Mouse (Mus musculus) limb, embryonic 10.5 days (tissue): ENCODE data around the gene Gm9736. TPM values are rescaled to one million over a fixed set of nuclear protein-coding genes. Genes with fewer than 3 reads are reported as not detected.
"Not testable (repeated sequence)": the region's sequence is repeated elsewhere in the genome, so short reads cannot be mapped to it uniquely, and the experiment has no call there.

ENCODE experiments used
- DNase-seq: peaks from one replicate; pipeline ENCODE4 v3.0.0-alpha.2; 2017; ENCODE audit warnings: low spot score
- H3K27ac ChIP-seq: fragments of 300-500 bp; sonication (generic); 2 replicates; pipeline ENCODE4 v1.5.1; 2016; ENCODE audit warnings: mild to moderate bottlenecking
- H3K27me3 ChIP-seq: fragments of 300-500 bp; sonication (generic); 2 replicates; pipeline ENCODE4 v1.6.1; 2016; ENCODE audit warnings: low read depth, mild to moderate bottlenecking; ENCODE audit not compliant: poor library complexity, severe bottlenecking
- H3K36me3 ChIP-seq: fragments of 300-500 bp; sonication (generic); 2 replicates; pipeline ENCODE4 v1.6.1; 2016; ENCODE audit warnings: mild to moderate bottlenecking, moderate library complexity
- H3K4me1 ChIP-seq: fragments of 300-500 bp; sonication (generic); 2 replicates; pipeline ENCODE4 v1.6.1; 2016
- H3K4me3 ChIP-seq: fragments of 300-500 bp; sonication (generic); 2 replicates; pipeline ENCODE4 v1.5.1; 2016; ENCODE audit warnings: mild to moderate bottlenecking, moderate library complexity
- H3K9me3 ChIP-seq: fragments of 300-500 bp; sonication (generic); replicated peaks from 2 replicates; pipeline ENCODE4 v1.6.1; 2016; ENCODE audit warnings: mild to moderate bottlenecking
- whole genome bisulfite sequencing: fragments of 180-500 bp; shearing (Covaris S2); methylation state at CpG from one replicate; pipeline ENCODE4 v1.1.7; 2016; 5-methylcytosine and 5-hydroxymethylcytosine counted together
- polyA plus RNA-seq: library from polyadenylated mRNA; unstranded; fragments of >200 nt; fragmentation: Nextera tagmentation; extraction: Ambion mirVana; gene quantifications from 2 replicates; pipeline ENCODE4 v1.2.1, GENCODE M21; 2016

The Gm9736 gene
- polyA plus RNA-seq, 1 experiment from 2014 or later, result not detected

- 73% methylated on average over 4 of the region's 4 CpGs for WGBS
Observed at GRCm38 (mm10) chr10:77713734-77714133, 37.4 kb downstream of the Gm9736 start.

GRCm38 (mm10) chr10:77711157-77711556 is 40.0 kb downstream of the Gm9736 start, which contains the start of gene Gm10024:
Gene Gm10024 (plus strand): TSS chr10:77711457.
- not testable (repeated sequence) for H3K36me3 ChIP-seq, H3K4me3 ChIP-seq, H3K9me3 ChIP-seq, DNase-seq, H3K27ac ChIP-seq, H3K27me3 ChIP-seq, H3K4me1 ChIP-seq

More at GRCm38 (mm10) chr10:77713734-77714133, 37.4 kb downstream of the Gm9736 start:
- DNase-seq, result no peak
- H3K27me3 ChIP-seq, result no peaks in the 10 kb centered on the region
- no peak overlapping the region for H3K4me3 ChIP-seq
- H3K4me1 ChIP-seq, result 0 out of 2 replicates have a peak, but pooled peaks cover 2% of the 10 kb centered on the region
- no peaks in the 10 kb centered on the region for H3K36me3 ChIP-seq
- H3K9me3 ChIP-seq, result no peaks in the 10 kb centered on the region
- no peak overlapping the region for H3K27ac ChIP-seq

- no peaks in the 10 kb centered on the region for H3K27me3 ChIP-seq
- no peaks in the 10 kb centered on the region for H3K36me3 ChIP-seq
- 0 out of 2 replicates have a peak, but pooled peaks cover 2% of the 10 kb centered on the region for H3K4me1 ChIP-seq
- H3K9me3 ChIP-seq, result 0 out of 2 replicates have a peak, but pooled peaks cover 3% of the 10 kb centered on the region
- no peak overlapping the region for H3K4me3 ChIP-seq
- H3K27ac ChIP-seq, result no peak overlapping the region
- DNase-seq, result no peak
- 76% methylated on average over 3 of the region's 3 CpGs for WGBS
Observed at GRCm38 (mm10) chr10:77709831-77710230, 41.3 kb downstream of the Gm9736 start.

- 92% methylated on average over 1 of the region's 1 CpGs for WGBS
- no peaks in the 10 kb centered on the region for H3K36me3 ChIP-seq
- no peaks in the 10 kb centered on the region for H3K4me1 ChIP-seq
- H3K27me3 ChIP-seq, result no peaks in the 10 kb centered on the region
- no peak for DNase-seq
- H3K27ac ChIP-seq, result no peak within 1 kb of the TSS
- H3K4me3 ChIP-seq, result no peak within 1 kb of the TSS
- H3K9me3 ChIP-seq, result 0 out of 2 replicates have a peak, but pooled peaks cover 7% of the 10 kb centered on the region
Observed at GRCm38 (mm10) chr10:77706326-77706725, 44.8 kb downstream of the Gm9736 start, which contains the start of gene Gm10272. Gene Gm10272 (plus strand): TSS chr10:77706626.

Other genes with a start within 250 kb of the Gm9736 start
- 51.0 and 51.8 TPM in 2 replicates for gene Fam207a, start 235.6 kb downstream of the Gm9736 start, polyA plus RNA-seq
- 0.75 and 0.85 TPM in 2 replicates for gene Itgb2, start 221.1 kb downstream of the Gm9736 start, polyA plus RNA-seq
- 64.0 and 73.7 TPM in 2 replicates for gene Pttg1ip, start 169.6 kb downstream of the Gm9736 start, polyA plus RNA-seq
- 400 and 420 TPM in 2 replicates for gene Sumo3, start 145.3 kb downstream of the Gm9736 start, polyA plus RNA-seq
- 1.6 and 1.7 TPM in 2 replicates for gene Gm49325, start 145.2 kb downstream of the Gm9736 start, polyA plus RNA-seq
- 98.4 and 104 TPM in 2 replicates for gene Ube2g2, start 129.1 kb downstream of the Gm9736 start, polyA plus RNA-seq
- gene Tspear, start 64.8 kb downstream of the Gm9736 start, polyA plus RNA-seq, result 0.59 and 0.74 TPM in 2 replicates
- not detected in 2 replicates for gene Gm19402, start 60.6 kb downstream of the Gm9736 start, polyA plus RNA-seq
- gene Gm9508, start 54.1 kb downstream of the Gm9736 start, polyA plus RNA-seq, result not detected in 2 replicates
- not detected in 2 replicates for gene Gm10272, start 44.7 kb downstream of the Gm9736 start, polyA plus RNA-seq
- not detected in 2 replicates for gene Gm10024, start 39.9 kb downstream of the Gm9736 start, polyA plus RNA-seq
- gene Gm10142, start 35.5 kb downstream of the Gm9736 start, polyA plus RNA-seq, result not detected in 2 replicates
- not detected in 2 replicates for gene Krtap12-1, start 30.8 kb downstream of the Gm9736 start, polyA plus RNA-seq
- not detected in 2 replicates for gene Gm10100, start 24.9 kb downstream of the Gm9736 start, polyA plus RNA-seq
- gene Gm18596, start 8.7 kb downstream of the Gm9736 start, polyA plus RNA-seq, result not detected in 2 replicates
- gene Gm3233, start 8.3 kb upstream of the Gm9736 start, polyA plus RNA-seq, result not detected in 2 replicates
- gene Gm3238, start 20.0 kb upstream of the Gm9736 start, polyA plus RNA-seq, result not detected in 2 replicates
- not detected in 2 replicates for gene Gm7138, start 25.6 kb upstream of the Gm9736 start, polyA plus RNA-seq
- gene Gm3250, start 31.2 kb upstream of the Gm9736 start, polyA plus RNA-seq, result not detected in 2 replicates
- gene Gm7137, start 36.8 kb upstream of the Gm9736 start, polyA plus RNA-seq, result not detected in 2 replicates
- gene Gm9639, start 43.7 kb upstream of the Gm9736 start, polyA plus RNA-seq, result not detected in 2 replicates
- gene Gm19668, start 47.8 kb upstream of the Gm9736 start, polyA plus RNA-seq, result not detected in 2 replicates
- gene Gm9507, start 60.5 kb upstream of the Gm9736 start, polyA plus RNA-seq, result not detected in 2 replicates
- not detected in 2 replicates for gene Gm2696, start 63.3 kb upstream of the Gm9736 start, polyA plus RNA-seq
- not detected in 2 replicates for gene Krtap10-4, start 75.7 kb upstream of the Gm9736 start, polyA plus RNA-seq
- not detected in 2 replicates for gene Krtap10-10, start 84.6 kb upstream of the Gm9736 start, polyA plus RNA-seq
- gene Gm36176, start 95.4 kb upstream of the Gm9736 start, polyA plus RNA-seq, result not detected in 2 replicates
- gene Gm10318, start 101.5 kb upstream of the Gm9736 start, polyA plus RNA-seq, result not detected in 2 replicates
- not detected in 2 replicates for gene Gm3285, start 110.6 kb upstream of the Gm9736 start, polyA plus RNA-seq
- gene Lrrc3, start 151.2 kb upstream of the Gm9736 start, polyA plus RNA-seq, result 1.5 and 1.7 TPM in 2 replicates
- 0.16 and 0.23 TPM in 2 replicates for gene Trpm2, start 219.2 kb upstream of the Gm9736 start, polyA plus RNA-seq
- gene 1810043G02Rik, start 227.2 kb upstream of the Gm9736 start, polyA plus RNA-seq, result 29.4 and 32.2 TPM in 2 replicates